Mouse (Mus musculus) G1E (cell line): ENCODE measurements around the gene Dscam.

ENCODE experiments used
- CTCF ChIP-seq: IDR thresholded peaks from 2 replicates; pipeline ENCODE4 v1.5.1; 2012; ENCODE audit warnings: low read depth, low read length, inconsistent platforms, mixed read lengths
- POLR2AphosphoS5 ChIP-seq: IDR thresholded peaks from 2 replicates; pipeline ENCODE4 v1.6.1; 2012; ENCODE audit warnings: low read depth, low read length, inconsistent platforms; ENCODE audit not compliant: insufficient replicate concordance

GRCm38 (mm10) chr16:96567428-96567827 is 603.1 kb downstream of the Dscam start:
- TF ChIP-seq POLR2AphosphoS5 = no peak
- TF ChIP-seq CTCF = no peak
